Mouse (Mus musculus): ENCODE data around the gene Inpp5b.
A peak's percentile ranks its signal among the peaks of the same experiment; 100 is the strongest.
"Not testable (repeated sequence)": the region's sequence is repeated elsewhere in the genome, so short reads cannot be mapped to it uniquely, and the experiment has no call there.

Gene Inpp5b

DNA sequence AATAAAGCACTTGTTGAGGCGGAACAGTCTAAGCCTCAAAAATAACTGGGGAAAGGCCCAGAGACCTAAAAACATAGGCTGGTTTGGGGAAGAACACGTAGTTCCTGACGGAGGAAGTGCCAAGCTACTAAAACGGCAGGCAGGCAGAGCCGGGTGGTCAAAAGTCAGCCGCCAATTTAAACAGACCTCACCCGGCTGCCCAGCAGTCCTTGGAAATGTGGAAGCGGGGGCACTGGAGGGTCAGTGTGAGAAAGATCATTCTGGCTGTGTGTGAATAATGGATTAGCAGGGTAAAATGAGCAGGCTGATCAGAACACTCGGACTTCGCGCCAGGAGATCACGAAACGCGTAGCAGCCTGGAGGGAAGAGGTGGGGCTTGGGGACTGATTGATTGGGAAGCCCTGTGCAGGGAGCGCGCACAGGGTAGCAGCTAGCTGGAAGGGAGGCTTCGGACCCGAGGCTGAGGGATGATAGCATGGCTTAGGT is 31.6 kb upstream of the Inpp5b start:
- DNase-seq (ENCODE audit: low spot score): peak; percentile 42

DNA sequence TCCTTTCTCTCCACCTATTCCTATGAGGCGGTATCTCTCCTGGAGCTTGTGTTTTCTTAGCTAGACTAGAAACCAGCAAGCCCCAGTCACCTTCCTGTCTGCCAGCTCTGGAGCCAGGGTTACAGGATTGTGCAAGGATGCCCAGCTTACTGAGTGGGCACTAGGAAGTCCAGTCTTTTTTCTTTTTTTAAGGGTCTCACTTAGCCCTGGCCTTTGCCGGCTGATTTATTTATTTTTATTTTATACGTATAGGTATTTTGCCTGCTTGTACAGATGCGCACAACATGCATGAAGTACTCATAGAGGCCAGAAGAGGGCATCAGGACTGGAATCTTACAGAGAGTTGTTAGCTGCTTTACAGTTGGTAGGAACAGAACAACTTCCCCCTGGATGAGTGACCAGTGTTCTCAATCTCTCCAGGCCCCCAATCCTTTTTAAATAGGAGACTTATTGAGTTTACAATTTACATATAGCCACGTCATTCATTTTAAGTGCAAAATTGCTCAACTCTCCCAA is 30.8 kb upstream of the Inpp5b start:
- DNase-seq (ENCODE audit: low spot score): no peak

DNA sequence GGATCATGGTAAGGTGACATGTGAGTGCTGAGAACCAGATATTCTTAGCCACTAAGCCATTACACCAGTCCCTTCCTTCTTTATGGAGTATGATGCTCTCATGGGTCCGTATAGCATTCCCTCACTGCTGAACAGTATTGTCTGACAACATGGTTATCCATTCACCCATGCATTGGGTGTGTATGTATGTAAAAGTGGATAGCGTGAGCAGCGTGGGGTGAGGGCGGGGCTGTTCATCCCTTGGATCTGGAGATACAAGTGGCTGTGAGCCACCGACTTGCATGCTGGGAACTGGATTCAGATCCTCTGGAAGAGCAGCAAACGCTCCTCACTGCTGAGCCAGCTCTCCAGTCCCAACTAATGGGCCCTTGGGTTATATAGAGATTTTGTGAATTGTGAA is 29.0 kb upstream of the Inpp5b start:
- DNase-seq (ENCODE audit: low spot score): no peak

DNA sequence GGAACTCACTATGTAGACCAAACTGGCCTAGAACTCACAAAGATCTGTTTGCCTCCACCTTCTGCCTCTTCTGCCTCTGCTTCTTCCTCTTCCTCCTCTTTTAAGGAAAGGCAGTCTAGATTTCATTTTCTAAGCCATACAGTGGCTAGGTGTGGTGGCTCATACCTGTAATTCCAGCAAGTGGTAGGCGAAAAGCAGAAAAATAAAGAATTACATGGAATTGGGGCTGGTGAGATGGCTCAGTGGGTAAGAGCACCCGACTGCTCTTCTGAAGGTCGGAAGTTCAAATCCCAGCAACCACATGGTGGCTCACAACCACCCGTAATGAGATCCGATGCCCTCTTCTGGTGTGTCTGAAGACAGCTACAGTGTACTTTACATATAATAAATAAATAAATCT is 27.8 kb upstream of the Inpp5b start:
- not testable (repeated sequence) for DNase-seq (ENCODE audit: low spot score)

DNA sequence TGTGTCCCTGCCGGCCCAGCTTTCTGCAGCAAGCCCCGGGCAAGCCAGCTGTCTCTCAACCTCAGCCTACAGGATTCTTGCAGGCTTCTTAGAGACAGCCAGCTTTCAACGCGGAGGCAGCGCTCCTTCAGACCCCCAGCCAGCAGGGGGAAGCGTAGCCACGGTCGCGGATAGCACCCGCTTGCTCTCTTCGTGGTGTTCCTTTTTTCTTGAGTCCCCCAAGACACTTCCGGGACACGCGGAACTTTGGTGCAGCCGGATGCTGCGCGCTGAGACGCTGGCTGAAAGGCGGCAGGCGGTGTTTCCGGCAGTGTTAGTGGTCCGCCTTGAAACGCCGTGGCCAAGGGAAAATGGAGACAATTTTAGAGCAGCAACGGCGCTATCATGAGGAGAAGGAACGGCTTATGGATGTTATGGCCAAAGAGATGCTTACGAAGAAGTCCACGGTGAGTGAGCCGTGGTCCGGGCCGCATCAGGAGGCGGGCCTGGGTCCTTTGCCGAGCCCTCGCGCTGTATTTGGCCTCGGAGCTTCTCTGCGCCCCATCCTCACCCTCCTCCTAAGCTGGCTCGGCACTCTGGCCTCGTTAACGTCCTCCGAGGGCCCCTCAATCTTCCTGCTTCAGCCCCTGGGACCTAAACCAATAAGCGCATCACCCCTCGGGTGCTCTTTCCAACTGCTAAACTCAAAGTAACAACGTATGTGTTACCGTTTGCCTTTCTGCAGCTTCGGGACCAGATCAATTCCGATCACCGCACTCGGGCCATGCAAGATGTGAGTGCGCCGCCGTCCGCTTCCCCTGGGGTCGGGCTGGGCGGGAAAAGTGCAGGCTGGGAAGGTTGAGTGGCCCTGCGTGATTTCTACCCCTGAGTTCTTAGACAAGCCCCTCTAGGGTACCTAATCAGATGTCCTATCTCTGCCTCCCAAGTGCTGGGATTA is 26.8 kb upstream of the Inpp5b start, which contains the start of gene Sf3a3:
Sf3a3 (plus strand) TSS at position 232 of the 937 bp plus-strand sequence.
- DNase-seq (ENCODE audit: low spot score): peak; percentile 93

DNA sequence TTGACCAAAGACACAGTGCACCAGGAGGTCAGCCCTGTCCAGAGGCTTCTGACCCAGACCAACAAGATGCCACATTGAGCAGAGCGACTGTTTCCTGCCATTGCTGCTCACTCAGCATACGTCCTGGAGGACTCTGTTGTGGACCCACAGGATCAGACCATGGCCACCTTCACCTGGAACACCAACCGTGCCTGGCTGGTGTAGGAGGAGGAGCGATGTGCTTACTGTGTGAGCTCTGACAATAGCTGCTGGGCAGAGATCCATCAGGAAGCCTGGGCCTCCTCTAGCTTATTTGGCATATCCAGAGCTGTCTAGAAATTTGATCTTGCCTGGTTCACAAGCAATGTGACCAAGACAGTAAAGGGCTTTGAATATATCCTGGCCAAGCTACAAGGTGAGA is 22.5 kb upstream of the Inpp5b start:
- DNase-seq (ENCODE audit: low spot score): no peak

DNA sequence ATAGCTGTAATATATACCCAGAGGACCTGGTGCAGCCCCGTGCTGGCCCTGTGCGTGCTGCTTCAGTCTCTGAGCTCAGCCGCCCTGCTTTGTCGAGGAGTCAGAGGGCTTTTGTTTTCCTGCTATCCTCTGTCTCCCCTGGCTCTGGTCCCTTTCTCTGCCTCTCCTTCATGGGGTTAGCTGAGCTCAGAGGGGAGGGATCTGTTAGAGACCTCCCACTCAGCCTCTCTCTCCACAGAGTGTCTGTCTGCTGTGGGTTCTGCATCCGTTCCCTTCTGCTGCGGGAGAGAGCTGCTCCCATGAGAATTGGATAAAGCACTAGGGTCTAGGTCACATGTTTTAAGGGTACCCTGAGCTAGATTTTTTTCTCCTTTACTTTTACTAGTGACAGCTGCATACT is 15.5 kb upstream of the Inpp5b start:
- no peak for DNase-seq (ENCODE audit: low spot score)

DNA sequence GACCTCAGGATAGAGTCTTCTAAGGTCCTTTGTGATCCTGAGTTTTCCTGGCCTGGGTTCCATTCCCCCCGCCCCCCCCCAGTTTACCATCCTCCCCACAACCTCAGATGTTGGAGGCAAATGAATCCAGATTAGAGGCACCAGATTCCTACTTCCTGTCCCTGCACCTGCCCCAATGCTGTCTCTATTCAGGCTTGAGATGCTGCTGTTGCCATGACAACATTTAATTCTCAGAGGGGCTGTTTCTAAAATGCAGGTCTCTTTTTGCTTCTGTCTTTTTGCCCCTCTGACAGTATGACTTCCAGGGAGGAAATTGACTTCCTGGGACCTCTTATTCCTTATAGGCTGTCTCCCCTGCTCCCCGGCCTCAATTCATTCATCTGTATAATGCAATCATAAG is 4.7 kb upstream of the Inpp5b start:
- DNase-seq (ENCODE audit: low spot score): no peak

DNA sequence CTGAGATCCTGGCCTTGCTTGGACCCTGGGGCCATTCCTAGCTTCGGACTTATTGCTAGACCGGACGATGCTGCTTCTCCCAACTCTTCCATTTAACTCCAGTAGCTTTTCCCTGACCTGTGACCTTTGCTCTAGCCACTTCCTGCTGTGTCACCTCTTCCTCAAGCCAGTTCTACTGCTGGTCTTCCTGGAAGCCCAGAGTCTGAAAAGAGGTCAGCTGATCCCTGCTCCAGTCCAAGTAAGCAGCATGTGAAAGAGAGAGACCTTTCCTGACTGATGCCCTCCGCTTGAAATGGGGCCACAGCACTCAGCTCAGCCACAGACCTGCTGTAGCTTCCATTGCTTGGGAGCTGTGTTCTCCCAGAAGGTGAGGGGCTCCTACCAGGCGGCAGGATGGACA is 4.2 kb upstream of the Inpp5b start:
- no peak for DNase-seq (ENCODE audit: low spot score)

DNA sequence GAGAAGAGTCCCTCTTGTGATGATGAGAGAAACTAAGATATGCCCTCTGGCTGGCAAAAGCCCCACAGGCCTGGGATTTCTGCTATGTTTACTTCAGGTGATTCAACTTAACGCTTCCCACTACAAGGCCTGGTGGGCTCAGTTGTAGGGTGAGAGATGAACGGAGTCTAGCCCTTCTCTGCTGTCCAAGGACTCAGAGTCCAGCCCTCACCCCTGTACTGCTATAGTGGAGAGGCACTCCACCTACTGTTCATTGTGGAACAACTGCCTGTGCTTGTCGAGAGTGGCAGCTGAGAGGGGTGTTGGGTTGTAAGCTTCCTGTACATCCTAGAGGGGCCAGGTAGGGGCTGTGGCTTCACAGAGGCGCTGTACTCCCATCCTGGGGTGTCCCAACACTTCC is 3.6 kb upstream of the Inpp5b start:
- no peak for DNase-seq (ENCODE audit: low spot score)

DNA sequence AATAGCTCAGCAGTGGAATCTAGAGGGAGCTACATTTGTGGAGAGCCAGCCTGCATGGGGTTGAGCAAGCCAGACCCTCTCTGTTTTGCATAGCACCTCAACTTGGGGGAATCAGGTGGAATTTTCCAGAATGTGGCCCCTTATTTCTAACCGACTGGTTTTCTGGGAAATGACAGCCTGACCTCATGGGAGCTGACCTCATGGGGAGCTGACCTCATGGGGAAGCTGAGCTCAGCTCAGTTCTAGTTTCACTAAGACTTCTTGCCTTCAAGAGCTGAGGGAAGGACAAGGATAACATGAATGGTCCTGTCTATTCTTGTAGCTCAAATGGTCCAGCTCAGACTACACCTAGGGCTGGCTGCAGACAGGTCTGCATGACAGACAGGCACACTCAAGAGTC is 2.9 kb upstream of the Inpp5b start:
- DNase-seq (ENCODE audit: low spot score): no peak

DNA sequence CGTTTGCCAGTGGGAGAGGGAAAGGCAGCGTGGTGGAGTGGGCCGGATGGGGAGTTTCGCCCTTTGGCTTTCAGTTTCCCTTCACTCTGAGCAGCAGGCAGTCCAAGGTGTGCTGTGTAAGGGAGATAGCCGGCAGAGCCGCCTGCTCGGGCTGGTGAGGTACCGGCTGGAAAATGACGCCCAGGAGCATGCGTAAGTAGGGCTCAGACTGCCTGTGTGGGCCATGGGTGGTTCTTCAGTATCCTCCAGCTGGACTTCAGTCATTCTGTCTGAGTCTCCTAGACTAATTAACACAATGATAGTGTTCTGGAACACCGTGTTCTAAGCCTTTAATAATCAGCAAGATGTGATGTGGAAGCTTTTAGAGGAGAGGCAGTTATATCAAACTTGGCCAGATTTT is 1.2 kb downstream of the Inpp5b start:
- DNase-seq (ENCODE audit: low spot score): no peak

DNA sequence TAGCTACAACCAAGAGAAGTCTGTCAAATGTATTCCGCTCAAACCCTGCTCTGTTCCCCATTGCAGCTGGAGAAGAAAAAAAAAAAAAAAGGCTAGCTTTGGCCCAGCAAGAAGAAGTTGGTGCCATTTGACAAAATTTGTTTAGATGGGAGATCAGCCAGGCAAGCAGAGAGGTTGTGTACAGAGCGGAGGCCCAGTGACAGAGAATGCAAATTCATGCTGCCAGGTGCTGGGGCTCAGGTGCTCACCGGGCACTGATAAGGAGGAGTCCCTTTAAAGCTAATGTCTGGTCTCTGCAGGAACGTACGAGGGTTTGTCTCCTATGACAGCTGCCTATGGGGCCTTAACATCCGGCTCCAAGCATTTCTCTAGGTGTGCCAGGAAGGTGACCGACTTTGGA is 4.9 kb downstream of the Inpp5b start:
- DNase-seq (ENCODE audit: low spot score): no peak

DNA sequence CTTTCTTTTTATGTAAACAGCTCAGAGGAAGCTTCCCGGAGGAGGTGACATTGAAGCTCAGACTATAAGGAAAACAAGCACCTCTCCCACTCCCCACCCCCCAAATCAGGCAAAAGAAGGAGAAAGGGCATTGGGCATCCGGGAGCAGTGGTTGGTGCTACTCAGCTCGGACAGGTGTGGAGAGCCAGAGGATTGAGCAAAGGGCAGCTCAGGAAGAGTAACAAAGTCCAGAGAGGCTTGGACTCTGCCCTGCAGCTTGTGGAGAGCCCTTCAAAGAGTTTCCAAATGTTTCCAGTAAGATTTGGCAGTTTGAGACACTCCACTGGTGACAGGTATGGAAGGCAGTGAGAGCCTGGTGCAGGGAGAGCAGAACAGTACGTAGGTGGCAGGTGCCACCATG is 6.2 kb downstream of the Inpp5b start:
- DNase-seq (ENCODE audit: low spot score): no peak

DNA sequence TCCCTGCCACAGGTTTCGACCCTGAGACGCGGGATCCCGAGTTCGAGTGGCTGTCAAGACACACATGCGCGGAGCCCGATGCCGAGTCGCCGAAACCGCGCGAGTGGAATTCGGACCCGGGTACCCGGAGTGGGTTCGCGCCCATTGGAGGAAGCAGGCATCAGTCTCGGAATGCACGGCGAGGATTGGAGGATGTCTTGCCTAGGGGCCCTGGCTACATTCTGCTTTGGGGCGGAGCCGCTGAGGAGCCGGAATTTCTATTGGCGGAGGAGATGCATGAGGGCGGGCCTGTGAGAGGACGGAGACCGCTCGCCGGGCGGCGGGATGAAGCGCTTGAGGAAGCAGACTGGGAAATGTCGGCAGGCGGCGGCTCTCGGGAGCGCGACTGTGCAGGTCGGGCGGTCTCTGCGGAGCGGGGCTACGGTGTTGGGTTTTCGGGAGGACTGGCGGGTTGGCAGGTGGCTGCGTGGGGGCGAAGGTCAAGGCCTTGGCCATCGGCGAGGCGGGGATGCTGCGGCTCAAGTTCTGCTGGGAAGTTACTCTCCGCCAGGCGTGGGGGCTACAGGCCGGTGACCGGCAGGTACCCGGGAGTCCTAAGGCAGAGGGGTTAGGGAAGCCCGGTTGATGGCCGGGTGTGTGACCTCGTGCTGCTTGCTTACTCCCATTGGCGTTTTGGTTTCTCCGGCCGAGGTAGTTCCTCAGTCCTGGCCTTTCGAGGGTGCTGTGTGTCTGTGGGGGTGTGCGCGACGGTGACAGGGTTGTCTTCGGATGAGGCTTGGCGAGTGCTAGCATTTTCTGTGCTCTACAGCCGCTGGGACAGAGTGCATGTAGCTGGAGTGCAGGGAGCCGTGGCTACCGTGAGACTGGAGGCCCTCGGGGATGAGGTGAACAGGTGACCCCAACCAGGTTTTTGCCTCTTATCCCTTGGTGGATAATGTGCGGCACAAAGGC is 9.9 kb downstream of the Inpp5b start:
- peak; percentile 98 for DNase-seq (ENCODE audit: low spot score)

DNA sequence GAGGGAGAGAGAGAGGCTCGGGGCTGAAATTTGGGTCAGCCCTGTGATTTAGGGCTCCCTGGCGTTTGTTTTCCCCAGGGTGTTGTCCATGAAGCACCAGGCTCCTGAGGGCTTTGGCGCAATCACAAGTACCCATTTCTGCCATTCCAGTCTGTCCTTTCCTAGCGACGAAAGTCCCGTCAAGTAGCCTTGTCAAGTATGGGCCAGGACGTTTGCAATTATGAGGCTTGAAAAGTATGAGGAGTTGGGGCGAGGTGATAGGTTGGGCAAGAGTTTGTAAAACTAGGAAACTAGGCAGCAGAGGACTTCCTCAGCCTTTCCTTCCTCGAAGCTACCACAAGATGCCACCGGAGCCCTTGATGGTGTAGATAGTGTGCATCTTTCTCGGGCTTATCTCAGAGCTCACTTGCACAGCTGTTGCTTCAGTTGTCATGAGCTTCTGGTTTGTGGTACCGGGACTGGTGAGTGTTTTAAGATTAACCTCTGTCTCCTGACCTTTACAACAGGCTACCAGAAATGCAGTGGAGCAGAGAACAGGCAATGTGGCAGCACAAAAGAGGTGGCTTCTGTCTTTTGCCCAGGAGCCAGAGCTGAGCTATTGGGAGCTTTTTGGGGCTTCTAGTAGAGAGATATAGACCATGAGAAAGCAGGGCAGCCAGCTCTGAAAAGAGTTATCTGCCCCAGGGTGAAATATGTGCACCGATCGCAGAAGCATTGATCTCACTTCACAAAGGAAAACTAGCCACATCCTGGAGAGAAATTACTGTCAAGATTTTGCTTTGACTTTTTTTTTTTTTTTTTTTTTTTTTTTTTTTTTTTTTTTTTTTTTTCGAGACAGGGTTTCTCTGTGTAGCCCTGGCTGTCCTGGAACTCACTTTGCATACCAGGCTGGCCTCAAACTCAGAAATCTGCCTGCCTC is 10.9 kb downstream of the Inpp5b start:
- DNase-seq (ENCODE audit: low spot score): no peak

DNA sequence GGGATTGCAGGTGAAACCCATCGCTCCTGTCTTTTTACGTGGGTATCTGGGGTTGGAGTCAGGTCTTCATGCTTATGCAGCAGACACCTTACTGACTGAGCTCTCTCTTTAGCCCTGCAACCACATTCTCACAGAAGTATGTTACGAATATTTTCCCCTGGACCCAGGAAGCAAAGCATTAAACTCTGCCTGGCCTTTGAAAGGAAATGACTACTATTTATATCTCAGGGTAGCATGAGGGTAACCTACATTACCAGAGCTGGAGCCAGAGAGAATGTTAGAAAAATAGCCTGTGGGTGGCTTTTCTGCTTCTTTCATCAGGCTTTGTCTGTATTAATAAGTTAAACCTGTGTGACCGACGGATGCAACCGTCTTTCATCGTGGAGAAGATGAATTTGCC is 13.9 kb downstream of the Inpp5b start:
- DNase-seq (ENCODE audit: low spot score): no peak

DNA sequence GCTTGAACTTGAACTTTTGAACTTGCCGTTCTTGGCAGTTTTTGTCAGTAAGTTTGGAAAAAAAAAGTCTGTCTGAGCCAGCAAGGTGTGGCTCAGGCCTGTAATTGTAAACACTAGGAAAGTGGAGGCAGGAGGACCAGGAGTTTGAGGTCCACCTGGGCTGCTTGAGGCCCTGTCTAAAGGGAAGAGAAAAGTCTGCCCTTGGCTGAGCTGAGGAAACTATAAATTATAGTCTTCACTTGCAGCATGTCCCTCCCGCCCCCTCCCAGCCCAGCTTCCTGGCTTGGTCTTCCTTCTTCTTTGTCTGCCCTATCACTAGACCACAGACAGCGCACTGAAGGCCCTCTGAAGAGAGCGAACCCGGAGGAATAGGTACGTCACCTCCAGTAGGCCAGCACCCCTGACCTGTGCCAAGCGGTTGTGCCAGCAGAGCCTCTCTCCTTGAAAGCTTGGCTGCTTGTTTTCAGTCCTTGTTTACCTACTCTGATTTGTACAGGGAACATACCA is 17.7 kb downstream of the Inpp5b start:
- peak; percentile 15 for DNase-seq (ENCODE audit: low spot score)

DNA sequence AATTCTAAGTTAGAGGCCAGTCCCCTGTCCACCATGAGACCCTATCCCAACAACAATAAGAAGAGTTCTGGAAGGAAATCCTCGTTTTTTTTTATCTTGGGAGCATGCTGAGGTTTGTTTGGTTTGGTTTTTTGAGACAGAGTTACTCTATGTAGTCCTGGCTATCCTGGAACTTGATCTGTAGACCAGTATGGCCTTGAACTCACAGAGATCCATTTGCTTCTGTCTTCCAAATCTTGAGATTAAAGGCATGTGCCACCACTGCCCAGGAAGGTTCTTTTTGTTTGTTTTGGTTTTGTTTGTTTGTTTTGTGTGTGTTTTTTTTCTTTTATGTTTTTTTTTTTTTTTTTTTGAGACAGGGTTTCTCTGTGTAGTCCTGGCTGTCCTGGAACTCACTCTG is 19.6 kb downstream of the Inpp5b start:
- no peak for DNase-seq (ENCODE audit: low spot score)

DNA sequence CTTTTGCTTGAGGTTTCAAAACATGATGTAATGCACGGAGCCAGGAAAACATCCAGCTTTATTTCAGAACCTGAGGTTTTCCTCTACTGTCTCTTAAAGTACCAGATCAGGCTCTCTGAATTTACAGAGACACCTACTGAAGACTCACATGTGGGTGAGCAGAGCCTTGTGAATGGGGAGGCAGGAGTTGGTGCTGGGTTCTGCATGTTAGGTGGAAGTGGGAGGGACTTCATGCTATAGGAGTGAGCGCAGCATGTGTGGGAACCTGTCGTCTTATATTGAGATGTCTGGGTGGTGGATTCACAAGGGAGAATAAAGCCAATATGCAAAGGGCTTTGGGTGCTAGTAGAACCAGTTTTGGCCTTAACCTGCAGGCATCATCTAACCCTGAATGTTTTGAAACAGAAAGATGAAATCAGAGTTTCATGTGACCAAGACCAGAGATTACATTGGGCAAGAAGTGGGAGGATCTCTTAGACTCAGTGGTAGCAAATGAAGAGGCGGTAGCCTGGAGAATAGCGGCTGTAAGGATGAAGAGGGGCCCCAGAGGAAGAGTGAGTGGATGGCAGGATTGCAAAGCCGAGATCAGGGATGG is 21.3 kb downstream of the Inpp5b start:
- no peak for DNase-seq (ENCODE audit: low spot score)

Measured in ovary, postnatal 36 days (tissue).